Mouse (Mus musculus): ENCODE measurements around the gene Mcur1. TPM values are rescaled to one million over a fixed set of nuclear protein-coding genes. Genes with fewer than 3 reads are reported as not detected.

Mcur1 gene
- polyA plus RNA-seq, 1 experiment from 2014 or later = 5.4 TPM

DNA sequence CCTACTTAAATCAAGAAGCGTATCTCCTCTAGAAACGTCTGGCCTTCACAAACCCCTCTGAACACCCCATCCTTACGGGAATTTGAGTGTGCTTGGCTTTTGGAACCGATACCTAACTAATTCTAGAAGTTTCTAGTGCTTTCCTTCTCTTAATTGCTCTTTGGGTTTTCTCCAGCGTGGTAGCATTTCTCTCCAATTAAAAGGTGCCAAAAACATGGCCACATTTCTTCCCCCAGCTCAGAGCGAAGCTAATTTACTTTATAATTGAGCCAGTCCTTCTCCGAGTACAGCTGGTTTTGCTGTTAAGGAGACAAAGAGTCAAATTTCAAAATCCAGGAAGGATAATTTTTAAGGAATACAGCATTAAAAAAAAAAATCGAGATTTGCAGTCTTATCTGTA is 23.5 kb upstream of the Mcur1 start:
- ATAC-seq (ENCODE audit: low read depth) (no peak), DNase-seq (no peak)
- Histone ChIP-seq H3K4me1 (replicated peaks) (no peaks in the 10 kb centered on the region), H3K4me3 (replicated peaks) (no peak overlapping the region), H3K9me3 (replicated peaks) (no peaks in the 10 kb centered on the region), H3K4me2 (no peak overlapping the region), H3K27ac (no peak overlapping the region), H3K27me3 (no peaks in the 10 kb centered on the region), H3K9ac (no peak overlapping the region), H3K36me3 (no peaks in the 10 kb centered on the region)
- WGBS (ENCODE audit: insufficient replicate concordance) = 51% methylated on average over 8 of the region's 8 CpGs

DNA sequence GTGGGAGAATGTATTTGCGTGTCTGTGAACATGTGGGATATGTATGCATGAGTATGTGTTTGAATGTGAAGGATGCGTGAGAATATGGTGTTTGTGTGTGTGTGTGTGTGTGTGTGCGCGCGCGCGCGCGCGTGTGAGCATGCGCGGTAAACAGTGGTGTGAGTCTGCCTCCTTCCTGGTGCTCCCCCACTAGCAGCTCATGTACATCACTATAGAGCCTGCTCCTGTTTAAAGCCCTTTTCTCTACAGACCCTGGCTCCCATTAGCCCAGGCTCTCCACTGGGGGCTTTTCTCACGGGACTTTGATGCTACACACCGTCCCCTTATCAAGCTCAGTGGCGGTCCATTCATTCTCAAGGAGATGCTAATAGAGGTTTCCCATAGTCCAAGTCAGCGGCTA is 23.0 kb upstream of the Mcur1 start:
- WGBS (ENCODE audit: insufficient replicate concordance) = 47% methylated on average over 16 of the region's 16 CpGs
- Histone ChIP-seq H3K9ac (no peak overlapping the region), H3K36me3 (no peaks in the 10 kb centered on the region), H3K27me3 (no peaks in the 10 kb centered on the region), H3K9me3 (replicated peaks) (no peaks in the 10 kb centered on the region), H3K4me1 (replicated peaks) (no peaks in the 10 kb centered on the region), H3K27ac (no peak overlapping the region), H3K4me2 (no peak overlapping the region), H3K4me3 (replicated peaks) (no peak overlapping the region)
- no peak for DNase-seq
- no peak for ATAC-seq (ENCODE audit: low read depth)

DNA sequence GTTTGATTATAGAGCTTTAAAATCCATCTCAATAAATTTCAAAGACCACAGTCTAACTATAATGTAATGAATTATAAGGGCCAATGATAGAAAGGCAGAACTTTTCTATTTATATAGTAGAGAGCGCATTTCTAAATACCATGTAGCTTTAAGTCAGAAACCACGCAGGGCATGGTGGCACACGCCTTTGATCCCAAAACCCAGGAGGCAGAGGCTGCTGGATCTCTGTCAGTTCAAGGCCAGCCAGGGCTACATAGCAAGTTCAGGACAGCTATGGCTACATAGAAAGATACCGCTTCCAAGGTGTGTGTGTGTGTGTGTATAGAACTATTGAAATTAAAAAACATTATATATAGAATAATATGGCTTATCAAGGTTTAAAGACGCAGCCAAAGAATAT is 20.7 kb upstream of the Mcur1 start:
- Histone ChIP-seq H3K27me3 (no peaks in the 10 kb centered on the region), H3K4me2 (no peak overlapping the region), H3K27ac (no peak overlapping the region), H3K4me1 (replicated peaks) (no peaks in the 10 kb centered on the region), H3K9ac (no peak overlapping the region), H3K36me3 (no peaks in the 10 kb centered on the region), H3K9me3 (replicated peaks) (no peaks in the 10 kb centered on the region), H3K4me3 (replicated peaks) (no peak overlapping the region)
- WGBS (ENCODE audit: insufficient replicate concordance) = 79% methylated on average over 5 of the region's 5 CpGs
- no peak for ATAC-seq (ENCODE audit: low read depth)
- DNase-seq = no peak

DNA sequence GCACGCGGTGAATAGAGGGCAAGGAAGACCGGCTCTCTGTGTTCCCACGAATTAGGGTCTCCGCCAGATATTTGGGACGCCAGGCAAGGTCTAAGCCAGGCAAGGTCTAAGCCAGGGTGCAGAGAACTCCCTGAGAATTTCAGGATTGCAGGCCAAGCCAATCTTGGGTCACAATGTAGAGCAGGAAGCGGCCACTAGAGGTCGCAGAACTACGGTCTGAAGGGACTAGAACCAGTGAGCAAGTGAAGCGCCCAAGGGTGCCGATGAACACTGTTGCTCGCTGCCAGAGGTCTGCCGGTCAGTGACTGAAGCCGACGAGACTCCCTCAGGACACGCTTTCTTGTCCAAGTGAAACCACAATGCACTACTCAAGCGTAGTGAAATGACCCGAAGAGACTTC is 19.7 kb upstream of the Mcur1 start:
- H3K9me3 ChIP-seq (replicated peaks) = no peaks in the 10 kb centered on the region
- no peaks in the 10 kb centered on the region for H3K4me1 ChIP-seq (replicated peaks)
- no peak overlapping the region for H3K4me2 ChIP-seq
- DNase-seq (peak; percentile 14), ATAC-seq (ENCODE audit: low read depth) (no peak)
- 17% methylated on average over 18 of the region's 18 CpGs for WGBS (ENCODE audit: insufficient replicate concordance)
- no peak overlapping the region for H3K27ac ChIP-seq
- no peaks in the 10 kb centered on the region for H3K27me3 ChIP-seq
- no peak overlapping the region for H3K4me3 ChIP-seq (replicated peaks)
- no peak overlapping the region for H3K9ac ChIP-seq
- H3K36me3 ChIP-seq = no peaks in the 10 kb centered on the region

- Histone ChIP-seq H3K27ac (no peak overlapping the region), H3K9me3 (replicated peaks) (no peaks in the 10 kb centered on the region), H3K4me3 (replicated peaks) (no peak overlapping the region), H3K27me3 (no peaks in the 10 kb centered on the region), H3K4me2 (no peak overlapping the region), H3K4me1 (replicated peaks) (no peaks in the 10 kb centered on the region), H3K9ac (no peak overlapping the region), H3K36me3 (no peaks in the 10 kb centered on the region)
- DNase-seq (no peak), ATAC-seq (ENCODE audit: low read depth) (no peak)
- WGBS (ENCODE audit: insufficient replicate concordance) = 79% methylated on average over 12 of the region's 12 CpGs
Observed at GRCm38 (mm10) chr13:43577766-43578165, 17.8 kb upstream of the Mcur1 start.

GRCm38 (mm10) chr13:43577254-43577653 is 17.3 kb upstream of the Mcur1 start:
- no peaks in the 10 kb centered on the region for H3K4me1 ChIP-seq (replicated peaks)
- no peak overlapping the region for H3K4me3 ChIP-seq (replicated peaks)
- DNase-seq (no peak), ATAC-seq (ENCODE audit: low read depth) (no peak)
- no peaks in the 10 kb centered on the region for H3K27me3 ChIP-seq
- H3K36me3 ChIP-seq = no peaks in the 10 kb centered on the region
- 46% methylated on average over 5 of the region's 5 CpGs for WGBS (ENCODE audit: insufficient replicate concordance)
- no peak overlapping the region for H3K9ac ChIP-seq
- H3K27ac ChIP-seq = no peak overlapping the region
- no peaks in the 10 kb centered on the region for H3K9me3 ChIP-seq (replicated peaks)
- no peak overlapping the region for H3K4me2 ChIP-seq

DNA sequence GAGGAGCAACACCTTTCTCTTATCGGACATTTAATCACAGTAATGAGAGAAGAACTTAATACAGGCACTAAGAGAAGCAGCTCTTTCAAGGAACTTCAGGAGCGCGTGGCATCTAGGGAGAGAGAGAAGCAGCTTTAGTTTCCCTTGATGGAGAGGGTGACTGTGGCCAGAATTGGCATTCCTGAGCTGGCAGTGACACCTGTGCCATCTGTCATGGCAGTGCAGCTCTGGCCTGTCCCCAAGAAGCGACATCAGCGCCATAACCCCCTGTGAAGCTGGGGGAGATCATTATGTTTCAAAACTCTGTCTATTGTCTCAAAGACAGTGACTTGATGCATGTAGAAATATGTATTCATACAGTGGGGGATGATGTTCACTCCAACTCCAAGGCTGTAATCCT is 15.4 kb upstream of the Mcur1 start:
- no peak overlapping the region for H3K4me3 ChIP-seq (replicated peaks)
- H3K4me1 ChIP-seq (replicated peaks) = no peaks in the 10 kb centered on the region
- H3K9ac ChIP-seq = no peak overlapping the region
- H3K36me3 ChIP-seq = no peaks in the 10 kb centered on the region
- WGBS (ENCODE audit: insufficient replicate concordance) = 75% methylated on average over 5 of the region's 5 CpGs
- no peaks in the 10 kb centered on the region for H3K27me3 ChIP-seq
- peaks cover 6% of the 10 kb centered on the region; the same call in 1 of the 2 replicates for H3K9me3 ChIP-seq (replicated peaks)
- H3K4me2 ChIP-seq = no peak overlapping the region
- no peak overlapping the region for H3K27ac ChIP-seq
- ATAC-seq (ENCODE audit: low read depth) (no peak), DNase-seq (no peak)

- no peak for ATAC-seq (ENCODE audit: low read depth)
- Histone ChIP-seq H3K4me3 (replicated peaks) (no peak overlapping the region), H3K4me1 (replicated peaks) (no peaks in the 10 kb centered on the region), H3K9me3 (replicated peaks) (peaks cover 6% of the 10 kb centered on the region; the same call in 1 of the 2 replicates), H3K36me3 (no peaks in the 10 kb centered on the region), H3K4me2 (no peak overlapping the region), H3K27me3 (no peaks in the 10 kb centered on the region), H3K9ac (no peak overlapping the region), H3K27ac (no peak overlapping the region)
- no peak for DNase-seq
- 57% methylated on average over 2 of the region's 2 CpGs for WGBS (ENCODE audit: insufficient replicate concordance)
Observed at GRCm38 (mm10) chr13:43573979-43574378, 14.0 kb upstream of the Mcur1 start.

DNA sequence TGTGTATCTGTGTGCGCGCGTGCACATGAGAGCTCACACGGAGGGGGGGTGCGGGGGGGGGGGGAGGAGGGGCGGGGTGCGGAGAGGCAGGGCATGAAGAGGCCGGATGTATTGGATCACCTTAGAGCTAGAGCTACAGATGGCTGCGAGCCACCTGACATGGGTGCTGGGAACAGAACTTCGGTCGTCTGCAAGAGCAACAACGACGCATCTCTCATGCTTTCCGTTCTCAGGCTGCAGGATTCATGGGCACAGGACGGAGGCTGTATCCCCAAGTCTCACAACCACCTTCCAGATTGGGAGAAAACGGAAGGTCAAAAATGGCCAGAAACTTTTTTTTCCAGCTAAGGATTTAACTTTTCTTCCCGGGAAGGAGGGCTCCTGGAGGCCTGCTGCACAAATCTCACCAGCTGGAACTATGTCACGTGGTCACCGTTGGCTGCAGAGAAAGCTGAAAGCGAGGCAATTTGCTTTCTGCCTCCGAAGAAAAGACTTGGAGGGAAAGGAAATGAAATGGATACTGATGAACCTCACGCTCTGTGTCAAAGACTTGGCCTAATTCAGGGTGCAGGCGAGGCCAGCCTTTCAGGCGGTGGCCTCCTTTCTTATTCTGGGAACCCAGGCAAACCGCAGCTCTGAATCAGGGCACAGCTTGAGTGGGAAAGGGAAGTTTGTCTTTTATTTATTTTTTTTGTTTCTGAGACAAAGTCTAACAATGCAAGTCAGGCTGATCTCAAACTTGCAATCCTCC is 7.3 kb upstream of the Mcur1 start:
- no peak overlapping the region for H3K27ac ChIP-seq
- ATAC-seq (ENCODE audit: low read depth) (no peak), DNase-seq (no peak)
- H3K4me1 ChIP-seq (replicated peaks) = peaks cover 14% of the 10 kb centered on the region
- 69% methylated on average over 25 of the region's 25 CpGs for WGBS (ENCODE audit: insufficient replicate concordance)
- no peak overlapping the region for H3K4me3 ChIP-seq (replicated peaks)
- no peak overlapping the region for H3K4me2 ChIP-seq
- no peaks in the 10 kb centered on the region; the same call in 1 of the 2 replicates for H3K27me3 ChIP-seq
- H3K9ac ChIP-seq = no peak overlapping the region
- peaks cover 6% of the 10 kb centered on the region; the same call in 1 of the 2 replicates for H3K9me3 ChIP-seq (replicated peaks)
- H3K36me3 ChIP-seq = no peaks in the 10 kb centered on the region

GRCm38 (mm10) chr13:43566184-43566583 is 6.2 kb upstream of the Mcur1 start:
- no peak overlapping the region for H3K4me3 ChIP-seq (replicated peaks)
- DNase-seq = no peak

DNA sequence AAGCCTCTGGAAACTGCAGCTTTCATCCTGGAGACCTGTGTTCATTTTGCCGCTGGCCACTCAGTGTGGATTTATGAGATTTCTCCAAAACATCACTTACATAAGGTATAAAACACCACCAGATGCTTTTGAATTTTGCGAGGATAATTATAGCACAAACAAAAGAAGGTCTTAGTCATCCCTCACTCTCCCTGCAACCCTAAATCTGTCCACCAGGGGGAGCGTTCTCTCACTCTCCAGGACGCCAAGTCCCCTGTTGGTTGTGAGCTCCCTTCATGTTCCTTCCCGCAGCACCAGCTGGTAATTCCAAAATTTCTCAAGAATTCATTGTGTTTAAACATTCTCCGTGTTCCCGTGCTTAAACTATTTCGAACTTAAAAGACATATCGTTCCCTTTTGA is 5.4 kb upstream of the Mcur1 start:
- Histone ChIP-seq H3K4me1 (replicated peaks) (peaks cover 24% of the 10 kb centered on the region), H3K9ac (no peak overlapping the region), H3K4me2 (no peak overlapping the region), H3K9me3 (replicated peaks) (no peaks in the 10 kb centered on the region), H3K36me3 (no peaks in the 10 kb centered on the region), H3K27me3 (no peaks in the 10 kb centered on the region; the same call in 1 of the 2 replicates), H3K27ac (no peak overlapping the region), H3K4me3 (replicated peaks) (no peak overlapping the region)
- WGBS (ENCODE audit: insufficient replicate concordance) = 14% methylated on average over 9 of the region's 9 CpGs
- no peak for ATAC-seq (ENCODE audit: low read depth)
- no peak for DNase-seq

More at GRCm38 (mm10) chr13:43566184-43566583, 6.2 kb upstream of the Mcur1 start:
- peaks cover 15% of the 10 kb centered on the region for H3K4me1 ChIP-seq (replicated peaks)
- no peaks in the 10 kb centered on the region; the same call in 1 of the 2 replicates for H3K27me3 ChIP-seq
- ATAC-seq (ENCODE audit: low read depth) = no peak
- H3K9ac ChIP-seq = no peak overlapping the region
- 80% methylated on average over 8 of the region's 8 CpGs for WGBS (ENCODE audit: insufficient replicate concordance)
- no peaks in the 10 kb centered on the region for H3K36me3 ChIP-seq
- H3K27ac ChIP-seq = no peak overlapping the region
- H3K4me2 ChIP-seq = no peak overlapping the region
- peaks cover 5% of the 10 kb centered on the region; the same call in 1 of the 2 replicates for H3K9me3 ChIP-seq (replicated peaks)

- Histone ChIP-seq H3K9me3 (replicated peaks) (no peaks in the 10 kb centered on the region), H3K9ac (no peak overlapping the region), H3K4me3 (replicated peaks) (no peak overlapping the region), H3K4me2 (no peak overlapping the region), H3K4me1 (replicated peaks) (peaks cover 25% of the 10 kb centered on the region), H3K27ac (no peak overlapping the region), H3K36me3 (no peaks in the 10 kb centered on the region), H3K27me3 (no peaks in the 10 kb centered on the region; the same call in 1 of the 2 replicates)
- WGBS (ENCODE audit: insufficient replicate concordance) = 40% methylated on average over 5 of the region's 5 CpGs
- ATAC-seq (ENCODE audit: low read depth) (no peak), DNase-seq (no peak)
Observed at GRCm38 (mm10) chr13:43564733-43565132, 4.7 kb upstream of the Mcur1 start.
